Mouse (Mus musculus) erythroid progenitor cell, adult 5-6 weeks (primary cell): ENCODE measurements around the gene Scgb1c1. TPM values are rescaled to one million over a fixed set of nuclear protein-coding genes. Genes with fewer than 3 reads are reported as not detected.
A peak's percentile ranks its signal among the peaks of the same experiment; 100 is the strongest.

Experiments
- ATAC-seq: replicated peaks from 2 replicates; pipeline ENCODE4 v1.8.0; 2016; ENCODE audit warnings: moderate number of reproducible peaks, mild to moderate bottlenecking, moderate TSS enrichment, inconsistent platforms; ENCODE audit not compliant: poor library complexity, low FRiP score, severe bottlenecking
- total RNA-seq, 2 experiments: library from RNA; stranded (forward) in 1 of 2; stranded (reverse) in 1 of 2; fragments of 150-400 nt in 1 of 2; fragments of 186-747, 209-891 nt in 1 of 2; gene quantifications; 2 replicates each; pipeline versions ENCODE4 v1.2.3 to v1.2.4; 2015 to 2017; ENCODE audit warnings: low replicate concordance in 2 of 2

Scgb1c1 gene
- total RNA-seq, 2 experiments from 2014 or later: not detected

- ATAC-seq: no peak
Measured at GRCm38 (mm10) chr7:140840750-140841735, 4.3 kb upstream of the Scgb1c1 start.

GRCm38 (mm10) chr7:140843806-140844205 is 1.5 kb upstream of the Scgb1c1 start:
- ATAC-seq: no peak

DNA sequence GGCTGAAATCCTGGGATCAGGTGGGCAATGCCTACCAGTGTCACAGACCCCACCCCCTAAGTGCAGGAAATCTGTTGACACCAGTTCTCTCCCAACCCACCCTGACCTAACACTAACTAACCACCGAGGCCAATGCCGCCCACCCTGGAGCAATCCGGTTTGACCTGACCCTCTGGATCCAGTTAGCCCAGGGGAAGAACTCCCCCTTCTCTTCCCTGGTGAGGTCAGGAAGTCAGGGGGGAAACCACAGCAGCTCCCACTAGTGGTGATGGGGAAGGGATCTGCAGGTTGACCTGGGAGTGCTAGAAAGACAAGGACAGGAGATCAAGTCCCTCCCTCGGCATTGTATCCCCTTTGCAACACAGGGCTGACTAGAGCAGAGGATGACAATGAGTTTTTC is 336 bp downstream of the Scgb1c1 start:
- ATAC-seq: no peak

DNA sequence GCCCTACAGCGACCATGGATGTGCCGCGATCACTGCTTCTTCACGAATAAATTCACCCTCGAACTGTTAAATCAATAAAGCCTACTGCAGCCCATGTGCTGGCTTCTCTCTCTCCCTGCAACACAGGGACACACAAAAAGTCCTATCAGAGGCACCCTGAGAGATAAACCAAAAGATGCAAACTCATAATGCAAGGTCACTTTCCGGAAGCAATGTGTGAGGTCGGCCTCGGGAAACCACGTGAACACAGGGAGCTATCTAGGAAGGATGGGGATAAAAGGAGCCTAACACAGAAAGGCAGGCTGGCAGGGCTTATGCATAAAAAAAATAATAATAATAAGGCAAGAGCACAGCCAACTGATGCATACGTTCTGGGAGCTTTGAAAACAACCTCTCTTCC is 1.3 kb downstream of the Scgb1c1 start:
- ATAC-seq: no peak

GRCm38 (mm10) chr7:140847755-140848580 is 2.6 kb downstream of the Scgb1c1 start, which contains the start of gene Odf3:
Gene Odf3, plus strand, starts transcription at chr7:140847805.
- no peak for ATAC-seq

- ATAC-seq: no peak
Measured at GRCm38 (mm10) chr7:140848591-140848990, 3.2 kb downstream of the Scgb1c1 start.

DNA sequence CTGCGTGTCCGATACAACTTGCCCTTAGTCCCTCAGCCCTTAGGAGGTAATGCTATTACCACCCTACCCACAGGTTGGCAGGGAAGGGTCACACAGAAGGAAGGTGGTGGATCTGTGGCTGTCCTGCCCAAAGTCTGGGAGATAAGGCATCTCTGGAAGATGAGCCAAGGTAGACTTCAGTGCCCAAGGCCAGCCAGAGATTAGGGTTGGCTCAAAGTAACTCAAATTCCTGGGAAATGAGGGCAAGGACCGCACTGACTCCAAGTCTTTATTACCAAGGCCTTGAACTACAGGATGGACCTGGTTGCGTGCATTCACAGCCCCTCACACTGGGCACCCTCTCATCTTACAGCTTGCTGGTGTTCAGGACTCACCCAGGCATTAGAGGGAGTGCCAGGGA is 6.6 kb downstream of the Scgb1c1 start:
- ATAC-seq: no peak

DNA sequence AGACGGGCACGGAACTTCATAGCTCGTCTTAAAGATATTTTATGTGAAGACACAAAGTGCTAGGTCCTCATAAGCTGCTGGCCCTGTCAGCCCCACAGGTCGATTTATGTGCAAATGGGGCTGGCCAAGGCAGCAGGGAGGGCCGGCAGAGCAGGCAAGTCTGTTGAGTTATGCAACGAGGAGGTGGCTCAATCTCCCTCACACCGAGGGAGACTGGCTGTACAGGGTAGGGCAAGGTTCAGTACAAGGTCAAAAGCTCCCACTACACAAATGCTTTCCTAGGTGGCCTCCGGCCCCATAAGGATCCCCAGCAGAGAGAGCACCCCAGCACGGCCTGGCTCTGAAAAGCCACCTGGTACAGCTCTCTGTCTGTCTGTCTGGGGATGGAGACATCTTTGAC is 8.0 kb downstream of the Scgb1c1 start:
- ATAC-seq: no peak

- no peak for ATAC-seq
Measured at GRCm38 (mm10) chr7:140854483-140854882, 9.1 kb downstream of the Scgb1c1 start.

DNA sequence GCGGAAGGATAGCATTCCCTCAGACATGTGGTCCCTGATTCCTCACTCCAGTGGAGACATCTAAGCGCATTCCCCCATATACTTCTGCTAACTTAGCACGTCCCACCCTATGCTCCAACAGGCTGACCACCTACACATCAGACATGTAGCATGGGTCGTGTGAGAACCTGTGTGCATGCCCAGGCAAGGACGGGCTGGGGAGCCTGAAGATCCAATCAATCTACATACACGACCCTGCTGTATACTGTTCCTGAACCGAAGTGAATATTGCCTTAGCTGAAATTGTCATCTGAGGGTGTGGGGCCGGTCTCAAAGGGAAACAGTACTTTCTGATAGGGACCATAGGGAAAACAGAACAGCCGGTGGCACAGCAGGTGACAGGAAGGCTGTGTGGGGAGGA is 9.8 kb downstream of the Scgb1c1 start:
- no peak for ATAC-seq

- peak; percentile 74 for ATAC-seq
Measured at GRCm38 (mm10) chr7:140855860-140856784, 10.8 kb downstream of the Scgb1c1 start, which contains the start of gene Gm45785. Gene Gm45785, minus strand, starts transcription at chr7:140856331.

DNA sequence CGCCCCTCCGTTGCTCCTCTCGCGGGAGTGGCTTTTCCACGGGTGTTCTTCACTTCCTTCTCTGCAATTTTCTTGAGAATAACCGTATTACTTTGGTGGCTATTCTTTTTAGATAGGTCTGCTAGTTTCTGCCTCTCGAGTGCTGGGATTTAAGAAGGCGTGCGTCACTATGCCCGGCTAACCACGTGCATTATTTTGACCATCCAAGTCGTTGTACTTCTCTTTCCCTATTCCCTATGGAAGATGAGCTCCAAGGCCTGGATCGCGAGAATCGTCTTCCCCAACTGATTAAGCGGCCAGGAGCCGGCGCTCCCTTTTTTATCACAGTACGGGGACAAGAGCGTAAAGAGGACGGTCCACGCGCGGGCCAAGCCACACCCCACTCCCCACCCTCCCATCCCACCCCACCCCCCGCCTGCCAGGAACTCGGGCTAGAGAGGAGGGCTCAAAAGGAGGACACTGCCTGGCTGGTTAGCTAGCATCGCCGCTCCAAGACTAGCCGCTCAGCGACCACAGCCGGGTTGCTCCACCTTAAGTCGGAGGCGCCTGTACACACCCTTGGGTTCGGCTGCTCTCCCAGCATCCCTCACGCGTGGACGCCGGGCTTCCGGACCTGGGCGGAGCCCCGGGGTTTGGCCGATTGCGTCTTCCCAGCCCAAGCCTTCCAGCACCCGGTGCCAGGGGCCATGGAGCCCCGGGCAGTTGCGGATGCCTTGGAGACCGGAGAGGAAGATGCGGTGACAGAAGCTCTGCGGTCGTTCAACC is 11.6 kb downstream of the Scgb1c1 start, which contains the start of gene Ric8a:
Gene Ric8a, plus strand, starts transcription at position 173 of the 765 bp plus-strand sequence.
- ATAC-seq: peak; percentile 76

DNA sequence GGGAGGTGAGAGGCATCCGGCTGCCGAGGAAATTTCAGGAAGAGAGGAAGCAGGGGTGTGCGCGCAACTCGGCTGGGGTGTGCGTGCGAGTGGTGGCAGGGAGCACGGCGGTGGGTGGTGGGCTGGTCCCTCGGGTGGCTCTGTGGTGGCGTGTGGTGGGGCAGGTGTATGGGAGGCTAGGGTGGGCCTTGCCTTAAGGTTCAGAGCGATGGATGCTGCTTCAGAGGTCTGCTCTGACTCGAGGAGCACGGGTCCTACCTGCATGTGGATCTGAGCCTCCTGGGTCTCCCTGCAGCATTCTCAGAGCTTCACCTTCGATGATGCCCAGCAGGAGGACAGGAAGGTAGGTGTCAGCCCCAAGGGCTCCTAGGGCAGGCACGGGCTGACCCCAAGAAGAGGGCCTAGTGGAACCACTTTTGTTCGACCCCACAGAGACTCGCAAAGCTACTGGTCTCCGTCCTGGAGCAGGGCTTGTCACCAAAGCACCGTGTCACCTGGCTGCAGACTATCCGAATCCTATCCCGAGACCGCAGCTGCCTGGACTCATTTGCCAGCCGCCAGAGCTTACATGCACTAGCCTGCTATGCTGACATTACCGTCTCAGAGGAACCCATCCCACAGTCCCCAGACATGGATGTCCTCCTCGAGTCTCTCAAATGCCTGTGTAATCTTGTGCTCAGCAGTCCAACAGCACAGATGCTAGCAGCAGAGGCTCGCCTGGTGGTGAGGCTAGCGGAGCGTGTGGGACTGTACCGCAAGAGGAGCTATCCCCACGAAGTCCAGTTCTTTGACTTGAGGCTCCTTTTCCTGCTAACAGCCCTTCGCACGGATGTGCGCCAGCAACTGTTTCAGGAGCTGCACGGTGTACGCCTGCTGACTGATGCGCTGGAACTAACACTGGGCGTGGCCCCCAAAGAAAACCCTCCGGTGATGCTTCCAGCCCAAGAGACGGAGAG is 12.5 kb downstream of the Scgb1c1 start, which contains the start of gene Bet1l:
Gene Bet1l, minus strand, starts transcription at position 28 of the 956 bp plus-strand sequence.
- peak; percentile 19 for ATAC-seq

DNA sequence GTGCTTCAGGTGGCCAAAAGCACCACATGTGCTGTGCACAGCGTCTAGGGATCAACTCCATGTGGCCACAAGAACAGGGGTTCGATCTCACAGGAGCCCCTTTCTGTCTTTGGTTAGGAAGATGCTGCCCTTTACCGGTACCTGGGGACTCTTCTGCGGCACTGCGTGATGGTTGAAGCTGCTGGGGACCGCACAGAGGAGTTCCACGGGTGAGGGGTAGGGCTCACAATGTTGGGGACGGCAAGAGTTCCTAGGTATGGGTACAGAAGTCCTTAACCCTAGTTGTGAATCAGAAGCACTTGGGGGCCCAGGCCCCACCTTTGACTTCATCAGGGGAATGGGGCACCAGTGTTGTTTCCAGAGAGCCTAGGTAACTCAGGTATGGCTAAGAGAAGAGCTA is 13.4 kb downstream of the Scgb1c1 start:
- no peak for ATAC-seq

- no peak for ATAC-seq
Measured at GRCm38 (mm10) chr7:140859997-140860396, 14.7 kb downstream of the Scgb1c1 start.

DNA sequence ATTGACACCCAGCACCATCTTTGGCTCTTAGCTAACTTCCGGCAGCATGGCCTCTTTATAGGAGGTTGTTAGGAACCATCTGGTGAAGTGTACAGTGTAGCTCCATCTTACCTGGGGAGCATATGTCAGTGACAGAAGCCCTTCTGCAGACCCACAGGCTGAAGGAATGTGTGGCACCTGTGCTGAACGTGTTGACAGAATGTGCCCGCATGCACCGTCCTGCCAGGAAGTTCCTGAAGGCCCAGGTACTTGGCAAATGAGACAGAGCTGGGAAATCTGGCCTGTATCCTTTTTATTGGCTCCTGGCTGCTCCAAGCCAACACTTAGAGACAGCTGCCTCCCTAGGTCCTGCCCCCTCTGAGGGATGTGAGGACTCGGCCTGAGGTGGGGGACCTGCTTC is 15.4 kb downstream of the Scgb1c1 start:
- ATAC-seq: no peak

GRCm38 (mm10) chr7:140864761-140865160 is 19.4 kb downstream of the Scgb1c1 start:
- ATAC-seq: no peak
